Mouse (Mus musculus): ENCODE data around the gene Large1.

DNA sequence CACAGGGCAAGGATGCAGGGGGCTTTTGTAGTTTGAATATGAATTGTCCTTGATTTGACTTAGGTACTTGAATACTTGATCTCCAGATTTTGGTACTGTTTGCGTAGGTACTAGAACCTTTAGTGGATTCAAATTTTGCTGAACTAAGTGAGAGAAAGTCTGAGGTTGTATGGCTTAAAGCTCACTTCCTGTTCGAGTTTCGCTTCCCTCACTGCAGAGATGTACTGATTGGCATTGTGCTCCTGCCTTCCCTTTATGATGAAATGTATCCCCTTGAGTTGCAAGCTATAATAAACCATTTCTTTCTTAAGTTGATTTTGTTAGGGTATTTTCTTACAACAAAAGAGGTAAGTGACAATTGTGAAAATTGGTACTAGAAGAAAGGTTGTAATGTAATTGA, 253.8 kb downstream of the Large1 start:
- TF ChIP-seq CTCF (IDR thresholded peaks at IDR 0.05; ENCODE audit: borderline replicate concordance, insufficient read depth, low read length) (no peak), POLR2A (IDR thresholded peaks at IDR 0.05; ENCODE audit: low read depth, low read length) (no peak)
